Mouse (Mus musculus) thymus, postnatal 36 days (tissue): Measurements from ENCODE around the gene Scd3.

Source experiments
- DNase-seq, 2 experiments: peaks; one replicate each; pipeline ENCODE4 v3.0.0; 2022; ENCODE audit warnings: mixed read lengths in 2 of 2

Gene Scd3

GRCm38 (mm10) chr19:44203015-44203564 lies at the start of gene Scd3:
Gene Scd3 (plus strand): TSS chr19:44203269.
- no peak for DNase-seq

DNA sequence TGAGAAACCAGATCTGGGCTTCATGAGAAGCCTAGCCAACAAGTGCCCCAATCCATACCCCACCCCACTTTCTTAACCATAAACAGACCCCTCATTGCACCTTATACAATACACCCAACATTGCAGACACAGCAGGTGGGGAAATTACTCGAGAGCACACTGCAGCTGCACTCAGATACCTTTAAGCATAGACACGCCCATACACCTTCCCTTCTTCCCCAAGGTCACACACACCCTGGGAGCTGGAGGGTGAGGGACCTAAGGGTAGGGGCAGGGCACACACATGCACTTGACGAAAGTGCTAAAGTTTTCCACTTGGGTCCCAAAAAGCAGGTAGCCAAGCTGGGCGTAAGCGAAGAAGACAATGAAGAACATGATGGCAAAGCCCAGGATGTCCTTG lies 49.3 kb upstream of the Scd3 start:
- DNase-seq = no peak

DNA sequence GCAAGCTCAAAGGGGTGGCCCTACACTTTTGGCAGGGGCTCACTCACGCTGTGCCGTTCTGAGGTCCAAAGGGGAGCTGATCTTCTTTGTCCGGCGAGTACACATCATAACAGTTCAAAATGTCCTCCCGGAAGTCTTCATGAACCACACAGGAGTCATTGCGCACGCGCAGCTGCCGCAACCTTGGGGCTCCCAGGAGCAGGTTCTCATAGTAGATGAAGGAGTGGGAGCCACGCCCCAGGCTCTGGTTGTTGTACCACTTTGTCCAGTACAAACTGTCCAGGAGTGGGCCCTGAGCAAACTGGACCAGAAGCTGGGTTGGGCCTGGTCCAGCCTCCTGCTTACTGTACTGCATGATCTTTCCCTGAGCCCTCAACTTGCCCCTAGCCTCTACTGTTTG lies 46.1 kb upstream of the Scd3 start:
- DNase-seq = no peak

GRCm38 (mm10) chr19:44159386-44159785 lies 43.7 kb upstream of the Scd3 start:
- no peak for DNase-seq

- DNase-seq = no peak
Measured at GRCm38 (mm10) chr19:44161515-44161914, 41.6 kb upstream of the Scd3 start.

- DNase-seq = no peak
Measured at GRCm38 (mm10) chr19:44174835-44175234, 28.2 kb upstream of the Scd3 start.

DNA sequence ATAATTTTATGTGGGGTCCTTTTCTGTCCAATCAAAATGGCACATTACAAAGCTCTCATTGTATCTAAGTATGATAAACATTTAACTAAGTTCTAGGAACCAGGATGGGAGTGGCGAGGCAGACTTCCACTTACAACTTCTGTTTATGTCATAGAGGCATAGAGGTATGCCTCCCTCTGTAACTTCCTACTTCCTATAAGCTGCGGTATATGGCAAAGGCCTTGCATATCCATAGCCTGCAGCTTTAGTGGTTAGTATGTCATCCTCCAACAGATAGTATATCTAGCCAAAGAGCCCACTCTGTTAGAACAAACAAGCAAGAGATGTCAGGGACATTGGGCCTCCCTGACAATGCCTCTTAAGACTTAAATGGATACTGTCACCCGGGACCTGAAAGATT lies 26.3 kb upstream of the Scd3 start:
- no peak for DNase-seq

DNA sequence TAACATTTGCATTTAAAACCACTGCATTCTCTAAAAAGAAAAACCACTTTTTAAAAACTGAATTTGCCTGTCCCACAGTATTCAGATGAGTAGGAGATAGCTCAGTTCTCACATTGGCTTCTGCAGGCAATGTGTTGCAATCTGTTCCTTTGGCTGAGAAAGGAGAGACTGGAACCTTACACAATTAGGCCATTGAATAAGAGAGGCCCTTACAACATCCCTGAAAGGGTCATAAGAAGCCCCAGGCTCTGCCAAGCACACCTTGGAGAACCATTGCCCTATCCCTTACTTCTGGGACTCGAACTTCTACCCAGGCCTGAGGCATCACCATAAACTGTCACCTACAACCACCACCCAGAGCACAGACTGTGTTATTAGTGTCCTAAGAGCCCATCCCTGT lies 22.6 kb upstream of the Scd3 start:
- DNase-seq = no peak

DNA sequence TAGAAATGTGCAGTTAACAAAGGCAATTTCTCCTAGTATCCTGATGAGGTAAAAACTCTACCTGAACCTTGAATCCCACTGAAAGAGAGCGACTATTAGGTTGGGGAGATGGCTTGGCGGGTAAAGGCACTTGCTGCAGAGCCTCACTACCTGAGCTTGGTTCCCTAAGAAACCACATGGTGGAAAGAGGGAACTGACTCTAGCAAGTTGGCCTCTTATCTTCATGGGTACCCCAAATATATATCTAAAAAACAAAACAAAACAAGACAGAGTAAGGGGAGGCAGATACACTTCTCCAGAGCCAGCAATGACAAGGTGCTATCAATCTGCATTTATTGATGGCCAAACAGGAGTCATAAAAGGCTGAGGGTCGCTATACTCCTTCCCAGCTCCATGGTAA lies 19.1 kb upstream of the Scd3 start:
- DNase-seq = no peak

DNA sequence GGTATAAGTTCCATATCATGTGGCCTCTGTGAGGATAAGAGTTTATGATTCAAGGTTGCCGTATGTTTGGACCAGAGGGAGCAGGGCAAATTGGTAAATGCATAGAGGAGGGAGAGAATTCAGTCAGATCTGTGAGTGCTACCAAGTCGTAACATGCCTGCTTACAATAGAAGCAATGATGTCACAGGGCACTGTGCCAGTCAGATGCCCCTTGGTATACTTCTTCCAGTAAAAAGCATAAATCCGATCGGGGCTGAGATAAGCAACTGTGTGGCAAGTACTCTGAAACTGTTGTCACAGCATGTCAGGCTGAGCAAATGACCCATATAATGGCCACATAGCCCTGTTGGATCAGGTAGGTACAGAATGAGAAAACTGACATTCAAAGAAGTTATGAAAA lies 14.0 kb upstream of the Scd3 start:
- DNase-seq = no peak

- no peak for DNase-seq
Measured at GRCm38 (mm10) chr19:44192342-44192741, 10.7 kb upstream of the Scd3 start, which contains the start of gene Pkd2l1. Gene Pkd2l1 (minus strand): TSS chr19:44192442.

DNA sequence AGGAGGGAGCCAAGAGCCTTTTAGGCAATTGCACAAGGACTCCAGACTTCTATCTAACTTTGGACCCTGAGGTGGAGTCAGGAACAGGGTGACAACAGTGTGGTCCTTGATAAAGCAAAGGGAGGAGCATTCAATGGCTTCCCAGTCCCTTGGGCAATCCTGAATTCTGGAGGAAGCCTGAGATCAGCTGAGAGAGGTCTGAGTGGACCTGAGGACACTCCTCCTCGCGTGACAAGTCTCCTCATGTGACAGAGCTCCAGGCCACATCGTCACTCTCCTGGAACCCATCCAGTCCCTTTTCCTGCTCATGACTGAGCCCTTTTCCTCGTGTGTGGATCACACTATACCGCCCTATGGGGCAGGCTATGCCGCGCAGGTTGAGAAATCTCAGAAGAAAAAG lies 9.2 kb upstream of the Scd3 start:
- no peak for DNase-seq

DNA sequence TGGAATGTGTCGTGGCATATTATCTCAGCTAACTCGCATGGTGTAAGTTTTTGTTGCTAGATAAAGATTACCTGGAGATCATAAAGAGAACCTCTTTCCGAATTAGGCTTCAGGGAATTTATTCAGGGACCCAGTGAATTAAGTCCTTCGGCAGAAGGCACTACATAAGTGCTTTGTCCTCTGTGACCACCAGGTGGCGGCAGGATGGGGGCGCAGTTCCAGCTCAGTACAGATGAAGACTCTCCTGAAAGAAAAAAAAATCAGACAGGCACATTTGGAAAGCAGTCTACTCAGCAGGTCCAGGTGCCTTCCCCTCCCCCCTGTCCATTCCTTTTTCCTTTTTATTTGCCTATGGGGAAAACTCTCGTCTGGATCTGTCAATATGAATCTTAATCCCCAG lies 7.9 kb upstream of the Scd3 start:
- DNase-seq = peak; percentile 51 to 57

DNA sequence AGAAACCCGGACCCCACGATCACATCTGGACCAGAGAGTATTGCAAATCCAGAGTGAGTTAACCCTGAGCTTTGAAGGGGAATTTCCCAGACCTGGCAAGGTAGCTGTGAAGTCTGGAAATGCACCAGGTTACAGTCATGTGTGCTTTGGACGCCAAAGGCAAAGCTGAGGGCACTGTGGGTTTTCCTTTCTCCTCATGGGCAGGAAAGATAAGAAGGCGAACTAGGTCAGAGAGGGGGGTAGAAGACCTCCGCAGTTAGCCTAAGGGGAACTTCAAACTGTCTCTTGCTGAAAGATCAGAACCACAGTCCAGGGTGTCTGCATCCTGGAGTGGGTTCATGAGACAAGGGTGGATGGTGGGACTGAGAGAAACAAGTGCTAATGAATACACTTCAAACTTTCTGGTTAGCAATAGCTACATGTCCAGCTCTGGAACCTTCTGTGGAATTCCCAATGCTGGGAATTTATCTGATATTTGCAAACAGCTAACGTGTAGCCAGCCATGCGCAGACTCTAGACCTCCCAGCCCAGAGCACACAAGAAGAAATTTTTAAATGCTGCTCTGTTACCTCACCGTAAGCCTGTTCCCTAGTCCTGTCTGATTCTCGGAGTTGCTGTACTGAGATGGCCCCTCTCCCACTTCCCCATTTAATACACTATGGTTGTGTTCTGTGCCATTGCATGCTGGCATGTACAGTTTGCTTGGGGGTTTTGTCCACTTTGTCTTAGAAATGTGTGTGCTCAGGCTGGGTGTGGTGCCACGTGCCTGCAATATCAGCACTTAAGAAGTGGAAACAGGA lies 5.8 kb upstream of the Scd3 start:
- DNase-seq = no peak

GRCm38 (mm10) chr19:44198494-44198893 lies 4.6 kb upstream of the Scd3 start:
- no peak for DNase-seq

- DNase-seq = peak; percentile 15 to 32
Measured at GRCm38 (mm10) chr19:44198964-44199363, 4.1 kb upstream of the Scd3 start.

DNA sequence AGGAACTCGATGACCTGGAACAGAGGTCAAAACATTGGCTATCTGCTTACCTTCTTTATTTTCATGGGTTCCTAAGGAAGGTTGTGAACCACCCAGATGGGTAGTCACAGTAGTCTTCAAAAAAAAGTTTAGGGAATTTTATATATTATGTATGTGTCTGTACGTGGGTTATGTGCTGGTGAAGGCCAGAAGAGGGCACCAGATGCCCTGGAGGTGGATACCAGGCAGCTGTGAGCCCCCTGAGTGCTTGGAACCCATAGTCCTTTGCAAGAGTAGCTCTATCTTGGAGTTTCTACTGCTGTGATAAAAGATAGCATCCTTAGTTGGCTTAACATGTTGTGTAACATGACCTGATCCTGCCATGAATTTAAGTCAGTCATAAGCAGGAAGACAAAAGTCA lies 4.0 kb downstream of the Scd3 start:
- peak in 1 of 2 experiments; percentile 15 for DNase-seq

GRCm38 (mm10) chr19:44215255-44215654 lies 12.2 kb downstream of the Scd3 start:
- no peak for DNase-seq

GRCm38 (mm10) chr19:44217958-44218525 lies 15.0 kb downstream of the Scd3 start:
- DNase-seq = no peak

GRCm38 (mm10) chr19:44225728-44226127 lies 22.7 kb downstream of the Scd3 start:
- DNase-seq = no peak

GRCm38 (mm10) chr19:44229776-44230175 lies 26.7 kb downstream of the Scd3 start:
- no peak for DNase-seq

- DNase-seq = no peak
Measured at GRCm38 (mm10) chr19:44230212-44230611, 27.1 kb downstream of the Scd3 start.

DNA sequence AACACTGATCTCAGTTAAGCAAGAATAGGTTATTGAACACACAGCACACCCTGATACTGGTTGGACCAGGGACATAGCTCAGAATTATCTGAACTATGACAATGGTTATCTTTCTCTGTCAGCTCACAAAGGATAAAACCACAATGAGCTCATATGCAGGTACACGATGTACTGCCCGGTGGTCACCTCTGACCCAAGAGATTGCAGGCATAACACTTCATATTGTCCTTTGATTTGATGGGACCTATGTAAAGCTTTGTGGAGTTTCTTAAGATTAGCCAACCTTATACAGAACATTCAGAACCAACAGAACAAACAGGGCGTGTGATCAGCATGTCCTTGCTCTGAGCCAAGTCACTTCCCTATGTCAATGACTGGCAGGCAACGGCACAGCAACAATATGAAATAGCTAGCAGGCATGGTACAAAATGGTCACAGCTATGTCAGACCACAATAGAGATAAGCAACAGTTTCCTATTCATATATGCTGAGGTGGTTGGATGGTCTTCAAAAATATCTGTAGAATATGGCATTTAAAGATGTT lies 28.6 kb downstream of the Scd3 start:
- no peak for DNase-seq

GRCm38 (mm10) chr19:44237471-44238006 lies 34.5 kb downstream of the Scd3 start:
- no peak for DNase-seq
